Mouse (Mus musculus): ENCODE measurements around the gene Lhfp.
"Not testable (repeated sequence)": the region's sequence is repeated elsewhere in the genome, so short reads cannot be mapped to it uniquely, and the experiment has no call there.

Lhfp gene

GRCm38 (mm10) chr3:53273220-53273619, 231.9 kb downstream of the Lhfp start:
- no peak for DNase-seq (ENCODE audit: low spot score in 2 of 2)

GRCm38 (mm10) chr3:53277993-53278392, 236.7 kb downstream of the Lhfp start:
- DNase-seq (ENCODE audit: low spot score in 2 of 2): no peak

- not testable (repeated sequence) for DNase-seq (ENCODE audit: low spot score in 2 of 2)
These were observed 240.7 kb downstream of the Lhfp start for GRCm38 (mm10) chr3:53282005-53282404.

- no peak for DNase-seq (ENCODE audit: low spot score in 2 of 2)
These were observed 242.7 kb downstream of the Lhfp start for GRCm38 (mm10) chr3:53284023-53284422.

DNA sequence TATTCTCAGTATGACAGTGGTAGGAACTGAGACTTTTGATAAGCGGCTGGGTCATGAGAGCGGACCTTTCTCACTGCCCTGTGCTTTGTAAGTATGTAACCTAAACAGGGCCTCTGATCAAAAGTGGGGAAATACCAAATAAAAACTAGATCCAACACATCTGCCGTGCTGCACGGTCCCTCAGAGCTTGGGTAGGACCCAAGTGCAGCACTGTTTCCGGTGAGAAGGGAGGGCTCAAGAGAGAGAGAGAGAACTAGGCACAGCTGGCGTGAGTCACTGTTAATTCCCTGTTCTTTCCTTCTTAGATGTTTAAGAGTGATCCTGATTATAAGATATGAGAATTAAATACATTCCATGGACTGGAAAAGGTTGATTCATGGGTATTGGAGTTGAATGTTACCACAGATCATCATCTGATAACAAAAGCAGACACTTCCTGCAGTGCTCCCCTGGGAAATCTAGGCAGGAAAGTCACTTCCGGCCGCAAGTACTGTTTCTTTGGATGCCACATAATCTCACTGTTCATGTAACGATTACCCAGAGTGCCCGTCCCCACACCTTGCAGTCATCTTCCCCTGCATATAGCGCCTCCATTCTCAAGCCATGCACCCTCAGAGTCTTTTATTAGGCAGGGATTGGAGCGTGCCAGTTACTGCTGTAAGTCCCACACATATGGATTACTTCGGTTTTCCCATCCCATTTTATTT, 243.3 kb downstream of the Lhfp start:
- no peak for DNase-seq (ENCODE audit: low spot score in 2 of 2)

- no peak for DNase-seq (ENCODE audit: low spot score in 2 of 2)
These were observed 247.3 kb downstream of the Lhfp start for GRCm38 (mm10) chr3:53288662-53289061.

DNA sequence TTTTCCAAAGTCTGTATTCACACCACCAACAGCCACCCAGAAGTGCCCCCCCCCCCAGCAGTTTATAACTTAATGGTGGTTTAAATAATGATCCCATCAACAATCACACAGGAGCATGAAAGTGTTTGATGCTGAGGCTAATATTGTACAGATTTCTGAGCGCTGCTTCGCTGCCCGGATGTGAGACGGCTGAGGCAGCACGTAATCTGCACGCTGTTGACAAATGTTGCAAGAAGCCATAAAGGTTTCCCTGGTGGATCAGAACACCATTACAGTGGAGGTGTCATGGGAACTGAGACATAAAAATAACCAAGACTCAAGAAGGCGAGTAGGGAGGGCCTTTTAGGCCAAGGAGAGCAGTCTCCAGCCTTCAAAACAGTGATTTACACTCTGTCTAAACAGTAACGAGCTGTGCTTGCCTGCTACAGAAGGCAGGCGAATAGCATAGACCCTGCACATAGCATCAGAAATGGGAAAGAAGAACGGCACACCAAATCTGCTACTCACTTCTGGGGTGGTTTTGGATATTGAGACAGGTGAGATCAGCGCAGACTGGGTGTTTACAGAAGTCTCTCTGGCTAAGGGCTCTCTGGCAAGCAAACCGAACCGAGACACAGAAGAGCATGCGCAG, 248.4 kb downstream of the Lhfp start:
- no peak for DNase-seq (ENCODE audit: low spot score in 2 of 2)

GRCm38 (mm10) chr3:53291185-53291584, 249.9 kb downstream of the Lhfp start:
- DNase-seq (ENCODE audit: low spot score in 2 of 2): no peak

GRCm38 (mm10) chr3:53291945-53292344, 250.6 kb downstream of the Lhfp start:
- no peak for DNase-seq (ENCODE audit: low spot score in 2 of 2)

DNA sequence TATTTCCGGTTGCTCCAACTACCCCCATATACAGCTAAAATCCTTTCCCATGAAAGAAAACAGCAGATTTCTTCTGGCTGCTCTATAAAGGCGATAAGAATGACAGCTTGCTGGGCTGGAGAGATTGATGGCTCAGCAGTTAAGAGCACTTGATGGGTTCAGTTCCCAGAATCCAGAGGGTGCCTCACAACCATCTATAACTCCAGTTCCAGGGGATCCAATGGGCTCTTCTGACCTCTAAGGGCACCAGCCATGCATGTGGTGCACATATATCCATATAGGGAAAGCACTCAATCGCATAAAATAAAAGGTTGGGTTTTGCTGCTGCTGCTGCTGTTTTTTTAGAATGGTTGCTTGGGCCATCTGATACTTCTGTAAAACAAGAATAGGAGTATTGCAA, 251.1 kb downstream of the Lhfp start:
- DNase-seq (ENCODE audit: low spot score in 2 of 2): no peak

- no peak for DNase-seq (ENCODE audit: low spot score in 2 of 2)
These were observed 251.7 kb downstream of the Lhfp start for GRCm38 (mm10) chr3:53292979-53293378.

- DNase-seq (ENCODE audit: low spot score in 2 of 2): no peak
These were observed 252.6 kb downstream of the Lhfp start for GRCm38 (mm10) chr3:53293901-53294433.

- DNase-seq (ENCODE audit: low spot score in 2 of 2): no peak
These were observed 253.5 kb downstream of the Lhfp start for GRCm38 (mm10) chr3:53294855-53295254.

DNA sequence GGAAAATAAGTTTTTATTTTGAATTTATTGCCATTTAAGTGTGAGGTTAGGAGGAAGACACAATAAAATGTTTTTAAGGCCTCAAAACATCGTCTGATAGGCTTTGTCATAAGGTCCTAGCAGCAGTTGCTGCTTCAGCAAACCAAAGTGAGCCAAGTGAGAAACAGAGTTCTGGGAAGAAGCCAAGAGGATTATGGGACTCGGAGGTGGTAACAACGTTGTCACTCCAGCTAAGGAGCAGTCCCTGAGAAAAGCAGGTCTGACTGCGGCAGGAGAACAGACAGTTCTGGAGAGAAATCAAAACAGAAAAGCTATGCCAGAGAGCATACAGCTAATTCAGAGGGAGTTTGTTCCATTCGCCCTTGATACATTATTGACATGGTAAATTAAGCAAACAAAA, 260.5 kb downstream of the Lhfp start:
- DNase-seq (ENCODE audit: low spot score in 2 of 2): no peak

- DNase-seq (ENCODE audit: low spot score in 2 of 2): no peak
These were observed 263.0 kb downstream of the Lhfp start for GRCm38 (mm10) chr3:53304123-53304900.

- DNase-seq (ENCODE audit: low spot score in 2 of 2): no peak
These were observed 264.5 kb downstream of the Lhfp start for GRCm38 (mm10) chr3:53305860-53306259.

DNA sequence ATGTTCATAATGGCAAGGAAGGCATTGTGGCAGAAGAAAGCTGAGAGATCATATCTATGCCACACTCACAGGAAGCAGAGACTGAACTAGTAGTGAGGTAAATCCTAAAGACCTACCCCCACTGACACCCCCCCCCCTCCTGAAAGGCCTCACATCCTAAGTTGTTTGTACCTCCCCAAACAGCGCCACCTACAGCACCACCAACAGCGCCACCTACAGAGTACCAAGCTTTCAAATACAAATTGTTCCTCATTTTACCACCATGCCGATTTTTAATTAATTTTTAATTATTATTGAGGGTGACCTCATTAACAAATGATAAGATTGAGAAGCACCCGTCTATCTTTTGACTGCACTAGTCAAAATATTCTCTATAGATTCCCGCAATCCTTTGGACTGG, 267.3 kb downstream of the Lhfp start:
- no peak for DNase-seq (ENCODE audit: low spot score in 2 of 2)

GRCm38 (mm10) chr3:53310093-53310492, 268.8 kb downstream of the Lhfp start:
- no peak for DNase-seq (ENCODE audit: low spot score in 2 of 2)

GRCm38 (mm10) chr3:53310615-53311014, 269.3 kb downstream of the Lhfp start:
- DNase-seq (ENCODE audit: low spot score in 2 of 2): no peak

Measured in spleen, postnatal 14 days (tissue).